Mouse (Mus musculus): Measurements from ENCODE around the gene Esrrb. TPM values are rescaled to one million over a fixed set of nuclear protein-coding genes. Genes with fewer than 3 reads are reported as not detected.

Gene Esrrb
- 0.12 and 0.23 TPM in 2 replicates for polyA plus RNA-seq (2012; rRNA removed; ENCODE audit: low replicate concordance)

DNA sequence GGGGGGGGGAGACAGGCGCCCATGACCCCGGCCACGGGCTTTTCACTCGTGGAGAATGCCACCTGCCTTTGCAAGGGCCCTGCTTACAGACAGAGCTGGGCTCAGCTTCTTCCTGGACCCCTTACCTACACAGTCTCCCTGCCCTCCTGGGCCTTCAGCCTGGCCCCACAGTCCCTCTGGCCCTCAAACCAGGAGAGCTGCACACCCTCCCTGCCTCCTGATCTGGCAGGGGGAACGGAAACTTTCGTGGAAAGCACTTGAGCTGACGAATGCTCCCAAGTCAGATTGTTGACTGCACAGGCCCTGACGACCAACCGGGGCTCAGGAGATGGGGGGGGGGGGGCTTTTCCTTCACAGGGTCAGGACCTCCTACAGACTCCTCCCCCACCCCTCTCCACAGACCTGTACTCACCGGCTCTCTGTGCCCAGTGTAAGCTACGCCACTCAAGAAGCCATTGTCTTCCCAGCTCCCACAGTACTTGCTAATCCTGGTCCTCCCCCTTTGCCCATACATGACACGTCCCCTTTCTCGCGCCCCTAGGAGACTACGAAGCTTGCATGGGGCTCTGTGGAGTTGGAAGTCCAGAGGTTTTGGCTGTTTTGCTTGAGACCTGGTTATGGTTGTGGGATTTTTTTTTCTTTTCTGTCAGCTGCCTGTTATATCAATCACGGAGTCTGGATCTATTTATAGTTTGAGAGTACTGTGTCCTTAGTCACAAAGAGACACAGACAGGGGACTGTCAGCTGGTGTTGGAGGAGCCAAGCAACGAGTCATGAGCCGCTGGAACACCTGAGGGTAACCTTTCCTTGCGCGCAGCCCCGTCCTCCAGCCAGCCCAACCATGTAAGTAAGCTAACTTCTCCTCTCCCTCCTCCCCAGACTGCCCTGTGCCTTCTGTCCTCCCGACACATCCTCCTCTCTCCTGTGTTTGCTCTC, at the start of gene Esrrb:
Gene Esrrb, plus strand, starts transcription at position 422 of the 936 bp plus-strand sequence.

Other genes starting within 250 kb of the Esrrb start
- gene Gpatch2l, start 119.3 kb upstream of the Esrrb start, polyA plus RNA-seq (2012; rRNA removed; ENCODE audit: low replicate concordance) = 10.1 and 15.0 TPM in 2 replicates